Mouse (Mus musculus): ENCODE data around the gene Tmigd3. TPM values are rescaled to one million over a fixed set of nuclear protein-coding genes. Genes with fewer than 3 reads are reported as not detected.
"Not testable (repeated sequence)": the region's sequence is repeated elsewhere in the genome, so short reads cannot be mapped to it uniquely, and the experiment has no call there.

The Tmigd3 gene
- polyA plus RNA-seq, 1 experiment: 0.14 TPM

DNA sequence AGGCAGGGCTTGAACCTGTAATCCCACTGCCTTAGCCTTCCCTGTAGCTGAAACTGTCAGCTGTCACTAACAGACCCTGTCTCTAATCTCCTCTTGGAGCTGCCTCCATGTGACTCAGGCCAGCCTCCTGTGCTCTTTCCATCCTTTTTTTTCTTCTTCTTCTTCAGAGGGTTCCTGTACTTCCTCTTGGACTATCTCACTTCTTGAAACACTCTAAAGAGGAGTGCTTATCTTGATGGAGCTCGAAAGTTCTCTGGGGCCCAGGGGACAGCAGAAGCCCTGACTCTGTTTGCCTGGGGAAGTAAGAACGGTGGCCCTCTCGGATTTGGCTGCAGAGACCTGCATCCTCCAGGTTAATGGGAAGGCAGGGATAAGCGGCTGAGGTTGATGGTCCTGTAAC lies 33.5 kb downstream of the Tmigd3 start:
- DNase-seq (ENCODE audit: low spot score): no peak

DNA sequence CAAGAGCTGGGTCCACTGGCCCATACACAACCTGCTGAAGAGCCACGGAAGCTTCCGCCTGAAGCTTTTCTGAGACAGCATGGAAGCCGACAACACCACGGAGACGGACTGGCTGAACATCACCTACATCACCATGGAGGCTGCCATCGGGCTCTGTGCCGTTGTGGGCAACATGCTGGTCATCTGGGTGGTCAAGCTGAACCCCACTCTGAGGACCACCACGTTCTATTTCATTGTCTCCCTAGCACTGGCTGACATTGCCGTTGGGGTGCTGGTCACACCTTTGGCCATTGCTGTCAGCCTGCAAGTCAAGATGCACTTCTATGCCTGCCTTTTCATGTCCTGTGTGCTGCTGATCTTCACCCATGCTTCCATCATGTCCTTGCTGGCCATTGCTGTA lies 34.0 kb downstream of the Tmigd3 start:
- DNase-seq (ENCODE audit: low spot score): no peak

DNA sequence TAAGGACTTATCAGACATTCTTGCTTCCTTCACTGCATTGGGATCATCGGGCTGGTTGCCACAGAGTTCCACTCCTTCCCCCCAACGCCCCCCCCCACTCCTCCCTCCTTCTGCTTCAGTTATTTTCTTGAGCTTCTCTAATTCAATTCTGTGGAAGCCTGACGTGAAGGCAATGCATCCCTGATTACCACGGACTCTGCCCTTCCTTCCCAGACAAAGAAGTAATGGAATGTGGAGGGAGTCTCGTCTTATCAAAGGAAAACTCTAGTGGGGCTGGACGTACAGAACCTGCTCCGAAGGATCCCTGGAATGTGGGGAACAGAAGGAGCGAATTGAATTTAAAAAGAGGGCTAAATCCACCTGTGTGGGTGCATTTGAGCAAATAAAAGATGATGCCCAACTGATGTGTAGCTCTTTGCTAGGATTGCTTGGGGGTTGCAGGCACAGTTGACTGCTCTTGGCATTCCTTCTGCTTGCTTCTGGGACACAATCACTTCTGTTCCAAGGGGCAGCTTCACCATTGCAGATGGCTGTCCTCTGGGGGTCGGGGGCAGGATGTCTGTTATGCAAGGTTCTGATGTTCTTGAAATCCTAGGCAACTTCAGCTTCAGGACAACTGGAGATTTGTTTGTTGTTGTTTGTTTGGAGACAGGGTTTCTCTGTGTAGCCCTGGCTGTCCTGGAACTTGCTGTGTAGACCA lies 37.4 kb downstream of the Tmigd3 start:
- DNase-seq (ENCODE audit: low spot score): no peak

DNA sequence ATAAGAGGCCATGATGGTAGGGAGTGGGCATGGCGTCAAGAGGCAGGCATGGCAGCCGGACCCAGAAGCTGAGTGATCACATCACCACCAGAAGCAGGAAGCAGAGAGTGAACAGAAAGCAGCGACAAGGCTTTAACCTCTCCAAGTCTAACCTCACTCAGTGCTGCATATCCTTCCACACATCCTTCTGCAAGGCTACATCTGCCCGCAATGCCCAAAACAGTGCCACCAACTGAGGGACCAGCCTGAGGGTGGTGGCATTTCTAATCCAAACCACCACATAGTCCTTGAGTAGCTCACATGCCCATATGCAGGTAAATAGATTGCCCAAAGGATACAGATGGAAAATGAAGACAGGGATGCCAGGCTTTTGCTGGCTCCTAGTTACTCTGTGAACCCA lies 38.3 kb downstream of the Tmigd3 start:
- DNase-seq (ENCODE audit: low spot score): no peak

DNA sequence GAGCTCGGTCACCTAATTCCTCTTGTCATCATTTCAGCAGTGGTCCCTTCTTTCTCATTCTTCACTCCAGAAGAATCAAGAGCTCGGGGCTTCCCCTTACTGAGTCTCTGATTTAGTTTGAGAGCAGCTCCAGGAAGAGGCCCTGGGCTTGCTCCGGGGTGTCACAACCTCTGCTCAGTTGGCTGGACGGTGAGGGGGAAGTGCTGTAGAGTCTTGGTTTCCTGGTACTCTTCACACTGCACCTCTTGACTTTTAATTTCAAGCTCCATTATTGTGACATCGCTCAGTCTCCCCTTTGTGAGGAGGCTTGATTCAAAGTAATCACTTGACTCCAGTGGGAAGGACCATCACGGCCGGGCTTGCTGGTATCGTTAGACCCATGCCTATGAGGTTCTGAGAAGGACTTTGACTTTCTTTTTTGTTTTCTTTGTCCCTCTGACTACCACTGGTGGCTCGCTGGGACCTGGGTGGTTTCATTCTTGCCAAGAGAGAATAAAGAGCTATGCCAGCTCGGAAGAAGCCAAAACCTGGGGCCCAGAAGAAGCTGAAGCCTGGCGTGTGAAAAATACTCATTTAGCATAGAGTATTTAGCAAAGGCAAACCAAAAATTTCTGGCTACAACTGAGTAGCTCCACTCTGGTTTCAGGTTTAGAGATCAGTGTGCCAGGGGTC lies 40.0 kb downstream of the Tmigd3 start:
- no peak for DNase-seq (ENCODE audit: low spot score)

DNA sequence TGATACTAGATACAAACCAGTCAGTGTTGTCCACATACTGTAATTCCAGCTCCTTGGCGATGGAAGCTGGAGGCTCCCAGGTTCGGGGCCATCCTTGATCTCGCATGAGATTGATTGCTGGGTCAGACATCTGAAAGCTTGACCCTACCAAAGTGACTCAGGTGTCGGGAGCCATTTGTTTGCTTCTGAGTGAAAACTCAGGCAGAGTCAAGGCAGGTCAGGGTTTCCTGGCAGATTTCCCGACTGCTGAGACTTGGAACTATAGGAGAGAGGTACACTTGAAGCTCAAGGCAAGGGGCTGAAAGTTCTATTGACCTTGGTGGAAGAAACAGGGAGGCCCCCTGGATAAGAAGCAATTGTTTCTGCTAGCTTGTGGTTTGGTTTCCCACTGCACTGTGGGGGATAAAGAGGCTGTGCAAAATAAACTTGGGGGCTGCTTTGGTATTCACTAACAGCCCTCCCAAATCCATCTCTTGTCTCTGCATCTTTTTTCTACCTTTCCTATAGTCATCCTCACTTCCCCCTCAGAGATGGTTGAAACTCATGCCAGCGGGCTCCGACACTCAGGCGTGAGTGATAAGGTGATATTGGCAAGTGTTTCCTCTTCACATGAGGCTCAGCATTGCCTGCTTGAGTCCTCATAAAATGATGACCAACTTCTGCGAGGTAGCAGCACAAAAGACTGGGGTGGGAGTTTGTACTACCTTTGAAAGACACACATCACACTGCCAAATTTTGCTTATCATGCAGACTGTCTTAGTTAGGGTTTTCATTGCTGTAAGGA lies 41.6 kb downstream of the Tmigd3 start:
- no peak for DNase-seq (ENCODE audit: low spot score)

DNA sequence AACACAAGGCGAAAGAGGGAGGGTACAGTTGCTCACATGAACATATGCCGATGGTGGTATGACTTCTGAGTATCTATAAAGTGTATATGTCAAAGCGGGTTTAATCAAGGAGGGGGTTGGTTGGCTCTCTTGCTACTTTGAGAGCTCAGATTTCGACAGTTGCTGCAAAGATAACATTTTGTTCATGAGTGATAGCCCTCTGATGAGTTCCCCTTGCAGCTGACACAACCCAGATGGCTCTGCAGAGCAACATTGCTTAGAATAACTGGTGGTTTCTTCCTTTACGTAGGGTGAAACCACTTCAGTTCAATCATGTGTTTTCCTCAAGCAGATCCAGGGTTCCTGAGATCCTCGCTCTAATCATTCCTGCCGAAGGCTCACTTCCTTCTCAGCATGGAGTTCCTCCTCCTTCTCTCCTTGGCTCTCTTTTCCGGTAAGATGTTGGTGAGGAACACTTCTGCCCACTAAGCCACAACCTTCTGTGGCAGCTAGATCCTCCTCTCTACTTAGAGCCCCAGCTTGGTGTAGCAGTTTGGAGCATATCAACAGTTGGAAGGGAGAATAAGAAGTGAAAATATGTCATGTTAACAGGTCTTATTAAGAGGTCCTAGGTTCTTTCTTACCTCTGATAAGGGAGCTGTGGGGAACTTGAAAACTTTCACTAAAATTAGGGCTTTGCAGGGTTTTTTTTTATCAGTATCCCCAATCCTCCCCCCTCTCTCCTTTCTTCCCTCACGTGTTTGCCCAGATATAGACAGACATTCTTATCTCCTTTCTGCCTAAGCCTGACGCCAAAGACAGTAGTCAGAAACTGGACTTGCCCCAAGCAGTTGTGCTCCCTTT lies 43.4 kb downstream of the Tmigd3 start:
- DNase-seq (ENCODE audit: low spot score): no peak

DNA sequence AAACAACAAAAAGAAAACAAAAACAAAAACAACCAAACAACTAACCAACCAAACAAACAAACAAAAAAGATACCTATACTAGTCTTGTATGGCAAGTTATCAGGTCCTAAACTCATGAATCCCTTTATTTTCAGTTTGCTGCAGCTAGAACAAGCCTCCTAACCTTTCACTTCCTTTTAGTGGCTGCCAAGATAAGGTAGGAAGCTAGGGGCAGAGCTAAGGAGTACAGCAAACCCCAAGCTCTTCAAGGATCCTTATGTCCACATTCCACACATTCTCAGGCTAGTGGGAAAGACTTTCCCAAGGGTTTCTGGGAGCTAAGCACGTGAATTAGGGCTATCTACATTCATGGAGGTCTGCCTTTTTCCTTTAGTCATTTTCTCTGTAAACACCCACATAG lies 44.6 kb downstream of the Tmigd3 start:
- DNase-seq (ENCODE audit: low spot score): no peak

DNA sequence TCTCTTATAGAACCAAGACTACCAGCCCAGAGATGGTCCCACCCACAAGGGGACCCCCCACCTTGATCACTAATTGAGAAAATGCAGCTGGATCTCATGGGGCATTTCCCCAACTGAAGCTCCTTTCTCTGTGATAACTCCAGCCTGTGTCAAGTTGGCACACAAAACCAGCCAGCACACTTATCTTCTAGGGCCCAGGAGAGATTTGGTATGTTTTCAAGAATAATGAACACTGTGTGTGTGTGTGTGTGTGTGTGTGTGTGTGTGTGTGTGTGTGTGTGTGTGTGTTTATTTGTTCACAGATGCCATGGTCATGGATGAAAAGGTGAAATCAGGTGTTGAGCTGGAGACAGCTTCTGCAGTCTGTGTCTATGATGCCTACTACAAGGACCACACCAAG lies 45.8 kb downstream of the Tmigd3 start:
- not testable (repeated sequence) for DNase-seq (ENCODE audit: low spot score)

DNA sequence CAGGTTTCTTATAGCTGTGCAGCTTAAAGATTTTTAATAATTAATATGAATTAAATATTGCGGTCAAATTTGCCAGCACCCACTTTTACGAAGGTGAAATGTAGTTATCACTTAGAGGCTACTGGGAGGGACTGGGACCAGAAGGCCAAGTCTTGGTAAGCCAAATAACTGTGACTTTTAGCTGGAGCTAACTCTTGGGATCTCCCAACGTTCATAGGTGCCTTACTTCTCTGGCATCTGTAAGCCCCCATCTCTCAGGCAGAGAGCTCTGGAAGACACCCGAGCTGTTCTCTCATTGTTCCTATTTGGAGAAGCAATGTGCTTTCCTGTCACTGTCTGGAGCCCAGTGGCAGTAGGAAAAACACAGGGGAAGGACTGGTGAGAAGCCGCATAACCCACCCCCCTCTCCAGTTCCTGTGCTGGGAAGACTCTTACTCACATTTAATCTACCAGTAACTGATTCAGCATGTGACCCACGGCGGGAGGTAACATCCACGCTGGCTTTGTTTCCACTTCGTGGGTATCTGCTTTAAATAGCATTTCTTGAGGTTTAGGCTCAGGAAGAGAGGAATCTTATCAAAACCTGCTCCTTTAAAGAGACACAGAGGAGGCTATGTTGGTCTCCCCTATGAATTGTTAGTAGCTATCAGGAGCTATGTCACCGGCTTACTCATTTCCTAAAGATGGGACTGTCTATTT lies 47.1 kb downstream of the Tmigd3 start:
- DNase-seq (ENCODE audit: low spot score): no peak

DNA sequence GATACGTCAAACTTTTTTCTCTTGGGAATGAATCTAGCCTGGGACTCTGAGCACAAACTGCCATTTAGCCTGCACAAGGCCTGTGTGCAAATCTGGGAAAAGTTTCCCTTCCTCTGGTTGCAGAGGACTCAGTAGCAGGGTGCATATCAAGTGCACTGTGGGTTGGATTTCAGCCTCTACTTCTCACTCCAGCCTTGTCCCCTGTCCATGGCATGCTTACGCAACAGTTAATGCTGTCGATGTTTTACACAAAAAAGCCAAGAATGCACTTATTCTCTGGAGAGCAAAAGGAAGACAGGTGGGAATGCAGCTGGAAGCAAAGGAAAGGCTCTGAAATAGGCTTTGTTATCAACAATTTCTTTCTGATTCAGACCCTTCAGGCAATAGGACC lies 47.6 kb downstream of the Tmigd3 start:
- no peak for DNase-seq (ENCODE audit: low spot score)

DNA sequence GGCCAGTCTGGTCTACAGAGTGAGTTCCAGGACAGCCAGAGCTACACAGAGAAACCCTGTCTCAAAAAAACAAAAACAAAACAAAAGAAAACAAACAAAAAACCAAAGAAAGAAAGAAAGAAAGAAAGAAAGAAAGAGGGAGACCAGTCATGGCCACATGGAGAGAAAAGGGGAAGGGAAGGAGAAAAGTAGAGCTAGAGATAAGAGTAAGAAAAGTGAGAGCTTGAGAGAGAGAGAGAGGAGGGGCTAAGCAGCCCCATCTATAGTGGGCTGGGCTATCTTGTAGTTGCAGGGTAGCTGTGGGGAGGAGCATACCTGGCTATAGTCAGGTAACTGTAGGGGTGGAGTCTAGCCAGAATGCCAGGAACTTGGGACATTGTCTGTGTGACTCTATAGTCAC lies 50.0 kb downstream of the Tmigd3 start:
- not testable (repeated sequence) for DNase-seq (ENCODE audit: low spot score)

DNA sequence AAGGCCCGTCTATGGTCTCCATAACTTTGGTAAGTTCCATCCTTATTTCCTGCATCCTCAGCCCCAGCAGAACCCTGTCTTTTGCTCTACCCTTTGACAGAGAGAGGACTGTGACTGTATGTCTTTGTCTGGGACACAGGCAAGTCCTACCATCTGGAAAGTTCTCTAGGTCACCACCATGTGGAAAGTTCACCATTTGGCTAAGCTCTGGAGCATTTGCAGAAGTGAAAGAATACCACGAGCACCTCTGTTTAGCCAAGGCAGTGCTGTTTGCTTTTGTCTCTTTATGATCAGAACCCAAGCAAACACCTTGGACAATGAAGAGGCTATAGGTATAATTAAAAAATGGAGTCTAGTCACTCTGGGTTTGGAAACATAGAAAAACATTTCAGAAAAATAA lies 51.3 kb downstream of the Tmigd3 start:
- DNase-seq (ENCODE audit: low spot score): no peak

DNA sequence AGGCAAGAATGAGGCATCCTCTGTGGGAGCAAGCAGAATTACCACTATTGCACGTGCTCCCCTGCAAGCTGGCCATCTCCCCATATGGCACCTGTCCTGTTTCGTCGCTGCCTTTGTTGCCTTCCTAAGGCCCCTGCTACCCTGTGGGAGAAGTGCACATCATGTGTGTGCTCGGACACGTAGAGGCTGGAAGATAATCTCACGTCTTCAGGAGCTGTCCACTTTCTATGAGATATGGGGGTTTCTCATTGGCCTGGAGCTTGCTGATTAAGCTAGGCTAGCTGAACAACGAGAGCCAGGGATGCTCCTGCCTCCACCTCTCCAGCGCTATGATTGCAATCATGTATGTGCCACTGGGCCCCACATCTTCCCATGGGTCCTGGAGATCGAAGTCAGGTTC lies 53.9 kb downstream of the Tmigd3 start:
- DNase-seq (ENCODE audit: low spot score): no peak

DNA sequence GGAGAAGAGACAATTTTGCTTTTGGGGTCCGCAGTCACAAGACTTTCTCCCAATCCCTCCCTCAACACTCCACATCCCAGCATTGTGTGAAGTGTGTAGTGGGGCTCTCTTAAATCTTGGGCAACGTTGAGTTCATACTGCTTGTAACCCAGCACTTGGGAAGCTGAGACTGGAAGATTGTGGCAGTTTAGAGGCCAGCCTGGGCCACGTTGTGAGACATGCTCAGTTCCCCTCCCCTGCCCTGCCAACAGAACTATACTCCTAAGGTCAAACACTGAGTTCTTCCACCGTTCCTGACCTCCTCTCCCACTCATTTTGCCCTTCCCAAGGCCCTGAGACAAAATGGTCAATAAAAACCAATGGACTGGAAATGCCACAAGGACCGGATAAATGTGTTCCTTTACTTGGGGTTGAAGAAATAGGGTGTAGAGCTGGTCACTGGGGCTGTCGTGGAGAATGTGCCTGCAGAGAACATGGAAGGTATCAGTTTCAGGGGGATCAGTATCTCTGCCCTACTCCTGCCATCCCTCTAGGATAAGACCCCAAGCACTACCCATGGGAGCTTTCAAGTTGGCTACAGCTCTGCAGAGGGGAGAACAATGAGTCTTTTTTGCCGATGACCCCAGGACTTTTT lies 57.0 kb downstream of the Tmigd3 start:
- DNase-seq (ENCODE audit: low spot score): no peak

DNA sequence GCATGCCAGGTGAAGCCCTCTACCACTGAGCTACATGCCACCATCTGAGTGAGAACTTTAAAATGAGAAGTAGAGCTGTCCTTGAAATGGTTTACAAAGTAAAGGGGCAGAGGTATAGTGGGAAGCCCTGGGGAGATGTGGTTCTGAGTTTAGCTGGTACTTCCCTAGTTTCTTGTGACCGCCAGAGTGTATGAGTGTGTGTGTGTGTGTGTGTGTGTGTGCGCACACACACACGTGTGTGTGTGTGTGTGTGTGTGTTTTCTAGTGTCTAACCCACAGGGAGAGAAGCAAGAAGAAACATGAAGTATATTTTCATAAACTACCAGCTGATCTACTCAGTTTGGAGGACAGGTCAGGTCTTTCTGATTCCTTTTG lies 57.5 kb downstream of the Tmigd3 start:
- DNase-seq (ENCODE audit: low spot score): no peak

DNA sequence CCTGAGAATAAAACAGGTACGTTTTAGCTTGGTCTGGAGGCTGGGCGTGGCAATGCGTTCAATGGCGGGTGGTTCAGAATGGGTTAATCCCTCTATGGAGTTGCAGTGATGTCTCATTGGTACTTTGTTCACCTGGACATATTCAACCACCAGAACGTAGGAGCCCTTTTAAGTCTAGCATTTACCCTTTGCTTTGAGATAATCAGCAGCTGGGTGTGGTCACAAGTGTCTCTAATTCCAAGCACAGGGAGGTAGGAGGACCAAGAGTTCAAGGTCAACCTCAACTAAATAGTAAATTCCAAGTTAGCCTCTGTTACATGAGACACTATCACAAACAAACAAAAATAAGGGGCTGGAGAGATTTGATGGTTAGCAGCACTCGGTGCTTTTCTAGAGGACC lies 58.1 kb downstream of the Tmigd3 start:
- no peak for DNase-seq (ENCODE audit: low spot score)

DNA sequence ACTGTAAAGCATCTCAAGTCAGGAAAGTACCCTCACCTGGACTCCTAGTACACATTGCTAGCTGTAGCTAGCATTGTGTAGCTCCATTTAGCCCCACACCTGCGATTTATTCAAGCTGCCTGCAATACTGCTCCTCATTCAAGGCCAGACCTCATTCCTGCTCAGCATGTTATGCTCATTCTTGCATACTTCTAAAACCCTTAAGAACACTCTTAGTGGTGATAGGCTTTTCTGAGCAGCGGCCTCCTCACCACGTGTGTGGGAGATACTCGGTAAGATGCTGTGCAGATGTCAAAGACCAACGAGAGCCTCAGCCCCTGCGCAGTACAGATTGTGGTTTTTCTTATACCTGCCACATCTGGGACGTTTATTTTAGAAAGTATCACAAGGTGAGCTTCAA lies 59.1 kb downstream of the Tmigd3 start:
- DNase-seq (ENCODE audit: low spot score): no peak

DNA sequence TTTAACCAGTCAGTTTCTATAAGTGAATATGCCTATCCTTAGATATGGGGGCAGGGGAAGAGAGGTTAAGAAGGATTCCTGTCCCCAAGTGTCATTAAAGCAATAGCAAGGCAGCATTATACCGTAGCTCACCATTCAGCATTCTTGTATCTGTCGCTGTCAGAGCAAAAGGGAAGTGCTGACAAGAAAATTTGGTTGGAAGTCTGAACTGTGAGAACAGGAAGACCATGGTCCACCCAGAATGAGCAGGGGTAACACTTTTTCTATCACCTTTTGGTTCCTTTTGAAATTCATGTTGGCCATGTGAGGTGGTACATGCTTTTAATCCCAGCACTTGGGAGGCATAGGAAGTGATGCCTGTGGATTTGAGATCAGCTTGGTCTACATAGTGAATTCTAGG lies 60.4 kb downstream of the Tmigd3 start:
- DNase-seq (ENCODE audit: low spot score): no peak

DNA sequence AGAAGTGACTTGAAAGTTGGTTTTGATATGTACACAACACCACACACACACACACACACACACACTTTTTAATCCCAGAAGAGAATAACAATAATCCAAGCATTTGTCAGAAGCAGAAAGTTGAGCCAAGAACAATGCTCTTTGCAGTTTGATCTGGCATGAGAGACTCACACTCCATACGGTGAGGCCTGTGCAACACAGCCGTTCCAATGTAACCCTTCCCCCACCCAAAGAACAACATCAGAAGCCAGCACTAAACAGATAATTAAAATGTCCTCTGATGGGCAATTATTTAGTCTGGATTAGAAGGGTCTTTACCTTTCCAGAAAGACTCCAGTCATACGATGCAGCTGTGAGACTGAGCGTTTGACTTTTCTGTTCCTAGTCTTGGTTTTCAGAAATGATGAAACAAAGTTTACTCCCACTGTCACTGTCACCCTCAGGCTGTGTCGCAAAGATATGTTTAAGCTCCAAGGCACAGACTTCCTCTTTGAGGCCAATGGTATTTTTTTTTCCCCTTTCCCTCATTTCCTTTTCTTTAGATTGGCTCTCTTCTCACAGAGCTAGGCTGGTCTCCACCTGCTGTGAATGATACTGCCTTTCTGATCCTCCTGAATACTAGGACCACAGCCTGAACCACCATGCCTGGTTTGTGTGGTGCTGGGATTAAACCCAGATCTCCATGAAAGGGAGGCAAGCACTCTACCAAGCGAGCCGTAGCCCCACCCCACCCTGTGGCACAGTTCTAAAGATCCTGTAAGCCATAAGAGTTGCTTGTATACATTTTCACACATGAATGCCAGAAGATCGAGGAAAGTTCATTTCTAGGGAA lies 61.8 kb downstream of the Tmigd3 start, which contains the start of gene I830077J02Rik:
Gene I830077J02Rik (minus strand): TSS at position 425 of the 832 bp plus-strand sequence.
- no peak for DNase-seq (ENCODE audit: low spot score)
